Mouse (Mus musculus): ENCODE data around the gene Sfxn2. TPM values are rescaled to one million over a fixed set of nuclear protein-coding genes. Genes with fewer than 3 reads are reported as not detected.

Gene Sfxn2
- total RNA-seq, 4 experiments from 2014 or later: 2.2 to 4.9 (median 2.7) TPM

DNA sequence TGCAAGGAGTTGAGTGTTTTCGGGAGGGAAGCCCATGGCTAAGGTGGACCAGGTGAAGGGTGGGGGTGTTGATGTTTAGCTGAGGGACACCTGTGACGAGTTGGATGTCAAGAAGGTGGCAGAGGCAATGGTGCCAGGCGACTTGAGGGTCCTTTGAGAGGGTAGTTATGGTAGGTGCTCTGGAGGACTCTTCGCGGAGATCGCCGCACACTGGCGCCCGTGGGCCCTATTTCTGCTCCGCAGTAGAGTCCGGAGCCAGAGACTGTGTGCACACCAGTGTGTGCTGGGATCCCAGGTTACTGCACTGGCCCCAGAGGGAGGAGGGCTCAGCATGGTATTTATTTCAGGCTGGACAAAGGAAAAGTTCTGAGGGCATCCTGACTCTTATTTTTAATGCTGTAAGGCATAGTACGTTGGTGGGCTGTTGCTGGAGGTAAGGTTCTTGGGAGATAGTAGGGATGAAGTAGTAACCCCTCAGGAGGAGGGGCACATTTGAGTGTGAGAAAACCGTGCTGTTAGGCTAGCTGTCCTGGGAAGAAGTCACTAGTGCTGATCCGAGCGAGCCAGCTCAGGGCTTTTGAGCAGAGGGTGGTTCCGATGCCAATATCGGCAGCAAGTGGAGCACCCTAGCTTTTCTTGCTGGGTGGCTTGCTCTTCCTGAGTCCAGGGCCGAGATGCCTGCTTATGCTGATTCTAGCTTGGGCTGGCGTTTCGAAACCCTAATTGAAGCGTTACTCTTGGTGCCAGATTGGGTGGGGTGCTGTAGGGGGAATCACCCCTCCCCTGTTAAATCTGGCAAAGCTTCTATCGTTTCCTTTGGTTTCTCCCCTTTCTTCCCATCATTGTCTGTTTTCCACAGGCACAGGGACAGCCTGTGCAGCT is 26.5 kb downstream of the Sfxn2 start:
- no peak for DNase-seq (ENCODE audit: low spot score)

- no peak for DNase-seq (ENCODE audit: low spot score)
Observed at GRCm38 (mm10) chr19:46600371-46600770, 27.2 kb downstream of the Sfxn2 start.

GRCm38 (mm10) chr19:46601491-46601890 is 28.3 kb downstream of the Sfxn2 start:
- no peak for DNase-seq (ENCODE audit: low spot score)

DNA sequence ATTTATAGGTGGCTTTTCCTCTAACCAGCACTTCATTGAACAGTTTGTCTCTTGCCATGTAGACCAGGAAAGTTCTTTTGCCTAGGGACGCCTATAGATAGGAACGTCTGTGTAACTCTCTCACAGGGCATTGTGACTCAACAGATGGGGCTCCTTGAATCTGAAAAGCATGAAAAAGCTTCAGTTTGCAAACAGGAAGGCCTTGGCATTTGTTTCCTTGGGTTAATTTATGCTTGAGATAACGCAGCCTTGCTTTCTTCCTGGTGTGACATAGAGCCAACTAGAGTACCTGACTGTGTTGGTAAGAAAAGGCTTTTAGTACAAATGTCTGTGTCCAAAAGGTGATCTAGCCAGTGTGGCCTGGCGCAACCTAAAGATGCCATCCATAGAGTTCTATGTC is 29.2 kb downstream of the Sfxn2 start:
- no peak for DNase-seq (ENCODE audit: low spot score)

DNA sequence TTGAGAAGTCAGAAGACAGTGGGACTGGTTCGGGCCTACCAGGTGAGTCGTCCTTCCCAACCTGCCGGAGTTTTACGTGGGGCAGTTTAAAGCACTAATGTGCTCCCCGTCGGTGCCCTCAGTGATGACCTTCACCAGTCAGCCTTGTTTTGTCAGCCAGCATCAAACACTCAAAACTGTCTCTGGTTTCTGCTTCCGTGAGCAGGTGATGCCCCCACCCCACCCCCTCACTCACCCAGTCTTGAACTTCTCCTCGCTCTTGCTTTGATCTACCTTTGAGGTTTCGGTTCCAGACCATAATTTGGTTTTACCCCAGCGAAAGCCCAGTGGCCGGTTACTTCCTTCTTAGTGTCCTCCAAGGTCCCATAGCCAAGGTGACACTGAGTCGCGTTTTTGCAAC is 33.6 kb downstream of the Sfxn2 start:
- no peak for DNase-seq (ENCODE audit: low spot score)

DNA sequence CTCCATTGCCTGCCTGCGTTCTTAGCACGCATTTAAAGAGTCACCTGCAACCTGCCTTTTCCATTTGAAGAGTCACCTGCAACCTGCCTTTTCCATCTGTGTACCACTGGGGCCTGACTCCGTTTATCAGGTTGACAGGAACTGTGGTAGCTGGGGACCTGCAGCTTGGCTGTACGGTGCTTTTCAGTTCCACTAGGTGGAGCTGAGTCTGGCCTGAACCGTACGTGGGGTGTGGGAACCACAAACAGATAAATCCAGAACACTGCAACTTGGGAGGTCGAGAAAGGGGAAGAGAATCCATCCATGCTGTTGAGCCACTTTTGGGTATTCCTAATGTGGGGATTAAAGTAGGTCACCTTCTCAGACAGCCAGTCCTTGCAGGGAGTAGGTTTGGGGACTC is 34.3 kb downstream of the Sfxn2 start:
- peak; percentile 51 for DNase-seq (ENCODE audit: low spot score)

GRCm38 (mm10) chr19:46608158-46608557 is 35.0 kb downstream of the Sfxn2 start:
- DNase-seq (ENCODE audit: low spot score): no peak

GRCm38 (mm10) chr19:46616378-46616777 is 43.2 kb downstream of the Sfxn2 start:
- no peak for DNase-seq (ENCODE audit: low spot score)

DNA sequence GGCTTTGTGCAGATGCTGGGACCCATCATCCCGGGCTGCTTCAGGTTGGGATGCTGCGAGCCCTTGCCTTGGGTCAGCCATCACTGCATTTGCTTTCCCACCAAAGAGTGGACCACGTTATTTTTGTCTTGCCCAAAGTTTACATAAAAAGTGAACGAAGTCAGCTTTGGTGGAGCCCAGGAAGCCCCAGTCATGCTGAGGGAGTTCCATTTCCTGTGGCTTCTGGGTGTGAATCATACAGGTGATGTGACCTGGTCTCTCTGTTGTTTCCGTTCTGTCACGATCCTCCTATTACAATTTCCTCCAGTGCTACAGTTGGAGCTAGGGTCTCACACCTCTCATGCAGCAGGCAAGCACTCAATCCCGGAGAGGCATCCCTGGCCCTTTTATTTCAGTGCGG is 44.2 kb downstream of the Sfxn2 start:
- no peak for DNase-seq (ENCODE audit: low spot score)

DNA sequence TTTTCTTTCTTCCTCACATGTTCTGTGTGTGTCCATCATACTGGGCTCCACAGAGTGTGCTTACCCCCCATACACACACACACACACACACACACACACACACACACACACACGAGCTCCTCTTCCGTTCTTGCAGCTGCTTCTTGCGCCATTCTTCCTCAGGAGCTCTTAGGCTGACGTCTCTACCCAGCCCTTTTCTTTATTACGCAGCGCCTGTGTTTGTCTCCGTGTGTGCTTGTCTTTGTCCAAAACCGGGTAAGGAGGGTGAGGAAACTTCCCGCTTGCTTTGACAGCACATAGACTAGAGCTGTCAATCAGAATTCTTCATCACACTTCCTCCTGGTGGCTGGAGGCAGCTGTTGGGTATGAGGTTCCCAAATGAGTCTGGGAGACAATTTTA is 45.2 kb downstream of the Sfxn2 start:
- DNase-seq (ENCODE audit: low spot score): no peak

DNA sequence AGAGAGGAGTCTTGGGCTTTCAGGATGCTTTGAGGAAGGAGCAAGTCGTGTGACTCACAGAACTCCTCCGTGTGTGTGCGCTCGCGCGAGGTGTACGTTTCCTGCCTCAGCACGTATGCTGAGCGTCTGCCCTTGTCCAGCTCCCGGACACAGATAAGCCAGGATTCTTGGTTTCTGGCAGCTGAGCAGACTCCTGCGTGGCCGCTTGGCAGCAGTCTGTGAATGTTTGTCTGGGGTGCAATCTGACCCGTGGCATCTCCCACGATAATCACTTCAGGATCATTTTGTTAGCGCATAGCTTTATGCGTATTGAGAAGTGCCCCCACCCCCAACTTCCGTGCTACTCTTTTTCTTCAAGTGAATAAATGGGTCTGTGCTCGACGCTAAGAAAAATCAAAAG is 45.8 kb downstream of the Sfxn2 start:
- peak; percentile 48 for DNase-seq (ENCODE audit: low spot score)

- DNase-seq (ENCODE audit: low spot score): no peak
Observed at GRCm38 (mm10) chr19:46619518-46619917, 46.4 kb downstream of the Sfxn2 start.

GRCm38 (mm10) chr19:46620016-46620808 is 47.0 kb downstream of the Sfxn2 start:
- DNase-seq (ENCODE audit: low spot score): no peak

DNA sequence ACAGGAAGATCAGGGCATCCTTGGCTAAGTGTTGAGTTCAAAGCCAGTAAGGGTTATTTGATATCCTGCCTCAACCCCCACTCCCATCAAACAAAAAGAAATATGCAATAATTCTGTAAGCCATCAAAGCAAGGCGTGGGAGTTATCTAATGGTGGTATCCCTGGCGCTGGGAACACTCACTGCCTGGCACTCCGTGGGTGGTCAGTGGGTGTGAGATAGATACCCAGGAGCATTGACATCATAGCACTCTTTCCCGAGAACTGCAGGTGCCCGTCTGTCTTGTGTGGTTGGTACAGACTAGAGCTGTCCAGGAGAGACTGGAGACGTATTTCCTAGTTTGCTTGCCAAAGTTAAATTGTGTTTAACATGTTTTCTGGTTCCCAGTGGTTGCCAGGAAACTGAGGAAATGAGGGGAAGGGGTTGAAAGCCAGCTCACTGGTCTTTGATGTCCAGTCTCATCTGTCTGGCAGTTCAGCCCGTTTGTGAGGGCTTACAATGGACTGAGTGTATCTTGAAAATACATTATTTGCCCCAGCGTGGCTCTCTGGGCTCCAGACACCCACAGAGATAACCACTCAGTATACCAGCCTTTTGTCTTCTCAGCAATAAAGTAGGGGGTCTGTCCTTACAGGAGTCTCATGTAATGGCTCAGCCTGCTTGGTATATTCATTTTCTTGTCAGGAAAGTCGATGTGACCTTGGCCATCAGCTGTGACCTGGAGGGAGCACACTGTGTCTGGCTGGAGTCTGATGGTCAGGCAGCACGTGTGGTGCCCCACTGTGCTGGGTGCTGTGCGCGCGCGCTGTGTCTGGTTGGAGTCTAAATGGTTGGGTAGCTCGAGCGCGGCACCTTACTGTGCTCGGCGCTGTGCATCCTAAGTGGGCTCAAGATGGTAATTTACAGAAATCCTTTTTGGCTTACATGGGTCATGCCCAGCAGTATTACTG is 48.3 kb downstream of the Sfxn2 start:
- DNase-seq (ENCODE audit: low spot score): no peak

DNA sequence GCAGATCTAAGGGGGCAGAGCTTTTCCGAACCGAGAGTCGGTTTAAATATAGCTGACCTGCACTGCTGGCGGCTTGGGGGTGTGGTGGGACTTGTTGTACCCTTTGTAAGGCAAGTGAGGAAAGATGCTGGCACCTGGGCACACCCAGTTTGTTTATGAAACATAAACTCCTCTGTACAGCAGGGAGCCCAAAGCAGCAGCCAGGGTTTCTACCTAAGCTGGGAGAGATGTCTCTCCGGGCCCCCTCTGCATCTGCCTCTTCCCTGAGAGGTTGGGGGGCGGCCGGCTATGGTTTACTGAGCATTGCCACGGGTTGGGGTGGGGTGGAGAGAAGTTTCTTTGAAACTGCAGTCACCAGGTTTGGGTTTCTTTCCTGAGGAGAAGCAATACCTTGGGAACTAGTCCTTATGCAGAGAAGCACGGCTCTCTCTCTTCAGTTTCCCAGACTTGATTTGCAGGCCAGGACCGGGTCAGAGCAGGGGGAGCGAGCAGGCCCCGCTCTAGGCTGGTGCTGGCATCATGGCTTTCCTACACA is 49.6 kb downstream of the Sfxn2 start:
- no peak for DNase-seq (ENCODE audit: low spot score)

GRCm38 (mm10) chr19:46623194-46623667 is 50.1 kb downstream of the Sfxn2 start:
- peak; percentile 70 for DNase-seq (ENCODE audit: low spot score)

GRCm38 (mm10) chr19:46623790-46624772 is 50.9 kb downstream of the Sfxn2 start:
- DNase-seq (ENCODE audit: low spot score): peak; percentile 84

GRCm38 (mm10) chr19:46625015-46625414 is 51.9 kb downstream of the Sfxn2 start:
- DNase-seq (ENCODE audit: low spot score): no peak

DNA sequence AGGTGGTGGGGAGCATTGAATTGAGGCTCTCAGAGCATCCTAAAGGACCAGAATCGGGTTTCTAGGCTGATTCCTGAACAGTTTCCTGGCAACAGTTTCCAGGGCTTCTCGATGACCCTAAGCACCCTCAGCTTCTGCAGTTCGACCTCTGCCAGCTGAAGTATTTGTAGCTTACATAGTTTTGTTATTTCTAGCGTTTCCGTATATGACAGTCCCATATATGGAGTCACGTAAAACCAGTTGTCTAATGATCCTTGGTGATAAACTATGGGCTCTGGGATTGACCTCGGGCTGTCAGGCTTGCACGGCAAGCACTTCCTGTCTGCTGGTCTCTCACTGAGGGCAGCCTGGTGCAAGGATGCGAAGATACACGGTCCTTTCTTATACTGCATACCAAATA is 52.4 kb downstream of the Sfxn2 start:
- no peak for DNase-seq (ENCODE audit: low spot score)

DNA sequence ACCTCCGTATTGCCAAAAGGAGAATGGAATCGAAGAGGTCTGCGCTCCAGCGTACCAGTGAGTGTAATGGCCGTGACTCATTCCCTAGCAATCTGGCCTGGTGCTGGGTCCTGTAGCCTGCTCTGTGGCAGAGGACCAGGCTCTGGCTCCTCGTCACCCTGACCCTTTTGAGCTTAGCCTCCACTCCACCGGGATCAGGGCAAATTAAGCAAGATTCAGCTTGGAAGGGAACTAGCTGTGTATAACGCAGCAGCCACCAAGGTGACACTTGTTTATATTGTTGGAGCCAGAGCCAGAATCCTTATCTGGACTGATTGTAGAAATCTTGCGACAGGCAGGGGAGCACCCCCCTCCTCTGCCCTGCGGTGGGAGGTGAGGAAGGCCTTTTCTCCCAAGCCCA is 55.2 kb downstream of the Sfxn2 start:
- DNase-seq (ENCODE audit: low spot score): peak; percentile 42

All from heart, adult 8-10 months (tissue).